Mouse (Mus musculus) MEL (cell line): ENCODE results near the gene Rnf141. TPM values are rescaled to one million over a fixed set of nuclear protein-coding genes. Genes with fewer than 3 reads are reported as not detected.

Experiments
- DNase-seq: peaks from one replicate; pipeline ENCODE4 v3.0.0; 2011; ENCODE audit warnings: low read depth, low spot score
- H3K27ac ChIP-seq: 2 replicates; pipeline ENCODE4 v1.5.1; 2012; ENCODE audit warnings: low read depth, mild to moderate bottlenecking, control low read depth, low read length, moderate library complexity; ENCODE audit not compliant: control insufficient read depth
- H3K27me3 ChIP-seq, 2 experiments: fragments of 150-350 bp in 1 of 2; sonication (generic) in 1 of 2; 2 replicates each; pipeline ENCODE4 v1.6.1; 2012; ENCODE audit warnings: low read length in 2 of 2, mild to moderate bottlenecking in 2 of 2, improper control_type of control experiment in 1 of 2, moderate library complexity in 1 of 2; ENCODE audit not compliant: insufficient read depth in 2 of 2, control insufficient read depth in 1 of 2
- H3K36me3 ChIP-seq, 2 experiments: 2 replicates each; pipeline ENCODE4 v1.6.1; 2012 to 2014; ENCODE audit warnings: low read length in 2 of 2, improper control_type of control experiment in 1 of 2, inconsistent platforms in 1 of 2, mild to moderate bottlenecking in 1 of 2; ENCODE audit not compliant: insufficient read depth in 2 of 2, control insufficient read depth in 1 of 2
- H3K4me1 ChIP-seq, 2 experiments: fragments of 150-350 bp in 1 of 2; sonication (generic) in 1 of 2; 2 replicates each; pipeline ENCODE4 v1.6.1; 2012; ENCODE audit warnings: low read length in 2 of 2, improper control_type of control experiment in 1 of 2, mild to moderate bottlenecking in 1 of 2; ENCODE audit not compliant: insufficient read depth in 2 of 2, control insufficient read depth in 1 of 2
- H3K4me3 ChIP-seq, 2 experiments: fragments of 150-350 bp in 1 of 2; sonication (generic) in 1 of 2; 2 replicates each; pipeline ENCODE4 v1.5.1; 2012; ENCODE audit warnings: low read depth in 2 of 2, low read length in 2 of 2, mild to moderate bottlenecking in 2 of 2, moderate library complexity in 2 of 2, control low read depth in 1 of 2, improper control_type of control experiment in 1 of 2; ENCODE audit not compliant: control insufficient read depth in 1 of 2, insufficient read depth in 1 of 2
- H3K79me2 ChIP-seq: 2 replicates; pipeline ENCODE4 v1.6.1; 2012; ENCODE audit warnings: mild to moderate bottlenecking, low read length, moderate library complexity; ENCODE audit not compliant: control insufficient read depth, poor library complexity, insufficient read depth
- H3K9ac ChIP-seq: 2 replicates; pipeline ENCODE4 v1.6.1; 2012; ENCODE audit warnings: low read depth, mild to moderate bottlenecking, control low read depth, low read length, moderate library complexity; ENCODE audit not compliant: control insufficient read depth, poor library complexity, severe bottlenecking
- H3K9me3 ChIP-seq: fragments of 150-350 bp; sonication (generic); replicated peaks from 2 replicates; pipeline ENCODE4 v1.6.1; 2012; ENCODE audit warnings: mild to moderate bottlenecking, low read length, improper control_type of control experiment, moderate library complexity; ENCODE audit not compliant: insufficient read depth
- CHD2 ChIP-seq: IDR thresholded peaks from 2 replicates; pipeline ENCODE4 v1.6.1; 2011; ENCODE audit warnings: low read length, improper control_type of control experiment
- E2F4 ChIP-seq: IDR thresholded peaks from 2 replicates; pipeline ENCODE4 v1.6.1; 2011; ENCODE audit warnings: low read depth, low read length, improper control_type of control experiment, borderline replicate concordance
- ELF1 ChIP-seq: IDR thresholded peaks from 2 replicates; pipeline ENCODE4 v1.6.1; 2014; ENCODE audit warnings: low read depth, mild to moderate bottlenecking, inconsistent platforms, low read length, improper control_type of control experiment, moderate library complexity
- EP300 ChIP-seq, 2 experiments: IDR thresholded peaks; 2 replicates each; pipeline ENCODE4 v1.6.1; 2011; ENCODE audit warnings: improper control_type of control experiment in 2 of 2, low read length in 2 of 2, low read depth in 1 of 2, mild to moderate bottlenecking in 1 of 2
- ETS1 ChIP-seq: IDR thresholded peaks from 2 replicates; pipeline ENCODE4 v1.6.1; 2012; ENCODE audit warnings: low read depth, mild to moderate bottlenecking, inconsistent platforms, low read length, improper control_type of control experiment, moderate library complexity
- JUND ChIP-seq: IDR thresholded peaks from 2 replicates; pipeline ENCODE4 v1.6.1; 2011; ENCODE audit warnings: low read depth, mild to moderate bottlenecking, improper control_type of control experiment, low read length
- KAT2A ChIP-seq: conservative IDR thresholded peaks from 2 replicates; pipeline ENCODE4 v1.6.1; 2012; ENCODE audit warnings: low read depth, low read length, improper control_type of control experiment, inconsistent platforms
- MAFK ChIP-seq: IDR thresholded peaks from 2 replicates; pipeline ENCODE4 v1.6.1; 2011; ENCODE audit warnings: low read depth, mild to moderate bottlenecking, low read length, improper control_type of control experiment, borderline replicate concordance
- MAZ ChIP-seq: IDR thresholded peaks from 2 replicates; pipeline ENCODE4 v1.6.1; 2012; ENCODE audit warnings: low read depth, mild to moderate bottlenecking, inconsistent platforms, low read length, improper control_type of control experiment
- MEF2A ChIP-seq: IDR thresholded peaks from 2 replicates; pipeline ENCODE4 v1.6.1; 2014; ENCODE audit warnings: low read depth, mild to moderate bottlenecking, inconsistent platforms, low read length, improper control_type of control experiment; ENCODE audit not compliant: poor library complexity, insufficient replicate concordance, severe bottlenecking; ENCODE audit errors: extremely low read depth
- MXI1 ChIP-seq: IDR thresholded peaks from 2 replicates; pipeline ENCODE4 v1.6.1; 2011; ENCODE audit warnings: mild to moderate bottlenecking, low read depth, low read length, improper control_type of control experiment
- MYB ChIP-seq: IDR thresholded peaks from 2 replicates; pipeline ENCODE4 v1.6.1; 2011; ENCODE audit warnings: mild to moderate bottlenecking, low read depth, low read length, improper control_type of control experiment
- NELFE ChIP-seq: IDR thresholded peaks from 2 replicates; pipeline ENCODE4 v1.6.1; 2011; ENCODE audit warnings: low read depth, low read length, improper control_type of control experiment
- RCOR1 ChIP-seq: IDR thresholded peaks from 2 replicates; pipeline ENCODE4 v1.6.1; 2012; ENCODE audit warnings: low read depth, mild to moderate bottlenecking, inconsistent platforms, low read length, improper control_type of control experiment
- SIN3A ChIP-seq: IDR thresholded peaks from 2 replicates; pipeline ENCODE4 v1.6.1; 2012; ENCODE audit warnings: low read length, improper control_type of control experiment, inconsistent platforms
- SMC3 ChIP-seq: IDR thresholded peaks from 2 replicates; pipeline ENCODE4 v1.6.1; 2011; ENCODE audit warnings: low read depth, low read length, improper control_type of control experiment
- TAL1 ChIP-seq: IDR thresholded peaks from 2 replicates; pipeline ENCODE4 v1.6.1; 2012; ENCODE audit warnings: mild to moderate bottlenecking, inconsistent platforms, low read length, moderate library complexity, mixed read lengths
- TBP ChIP-seq: IDR thresholded peaks from 2 replicates; pipeline ENCODE4 v1.8.0; 2011; ENCODE audit warnings: low read depth, low read length, improper control_type of control experiment
- TCF12 ChIP-seq: IDR thresholded peaks from 2 replicates; pipeline ENCODE4 v1.6.1; 2014; ENCODE audit warnings: low read depth, mild to moderate bottlenecking, inconsistent platforms, low read length, improper control_type of control experiment, moderate library complexity
- USF2 ChIP-seq, 2 experiments: IDR thresholded peaks; 2 replicates each; pipeline ENCODE4 v1.6.1; 2011 to 2012; ENCODE audit warnings: improper control_type of control experiment in 2 of 2, low read length in 2 of 2, borderline replicate concordance in 1 of 2, inconsistent platforms in 1 of 2, low read depth in 1 of 2, mild to moderate bottlenecking in 1 of 2; ENCODE audit not compliant: insufficient read depth in 1 of 2
- ZKSCAN1 ChIP-seq: IDR thresholded peaks from 2 replicates; pipeline ENCODE4 v1.6.1; 2012; ENCODE audit warnings: low read depth, mild to moderate bottlenecking, inconsistent platforms, low read length, improper control_type of control experiment, moderate library complexity
- ZNF384 ChIP-seq: IDR thresholded peaks from 2 replicates; pipeline ENCODE4 v1.6.1; 2012; ENCODE audit warnings: low read depth, mild to moderate bottlenecking, inconsistent platforms, low read length, improper control_type of control experiment
- polyA plus RNA-seq, 2 experiments: library from polyadenylated mRNA; stranded (reverse) in 1 of 2; unstranded in 1 of 2; fragments of >175 nt in 1 of 2; fragments of >200 nt in 1 of 2; gene quantifications; 2 replicates each; pipeline versions ENCODE4 v1.2.1 to v1.2.4; 2012; ENCODE audit warnings: low replicate concordance in 2 of 2, low read depth in 1 of 2; ENCODE audit not compliant: insufficient read length in 2 of 2, insufficient read depth in 1 of 2, missing spikeins in 1 of 2
- total RNA-seq: library from RNA; depleted of rRNA; stranded (reverse); fragments of 300-350 nt; gene quantifications from 2 replicates; pipeline ENCODE4 v1.2.3, GENCODE M21; 2012

The Rnf141 gene
- total and polyA plus RNA-seq, 3 experiments: 18.8 to 19.7 TPM; not detected in 1

DNA sequence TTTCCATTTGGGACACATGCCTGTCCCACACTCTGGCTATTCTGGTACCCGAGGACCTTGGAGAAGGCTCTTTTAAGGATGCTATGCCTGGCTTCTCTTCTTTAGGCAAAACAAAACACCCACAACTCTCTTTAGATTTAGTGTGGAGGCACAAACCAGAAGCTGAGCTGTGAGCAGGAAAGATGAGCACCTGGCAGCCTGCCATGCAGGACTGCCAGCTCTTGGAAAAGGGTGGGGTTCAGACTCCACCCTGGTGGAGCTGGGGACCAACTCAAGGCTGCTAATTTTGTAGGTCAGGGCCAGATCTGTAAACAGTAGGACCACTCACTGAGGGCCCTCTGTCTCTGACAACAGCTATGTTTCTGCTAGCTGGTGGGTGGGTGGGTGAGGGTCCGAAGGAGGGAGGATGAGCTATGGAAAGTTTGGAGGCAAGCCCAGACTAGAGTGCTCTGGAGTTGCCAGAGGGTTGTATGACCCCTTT is 63.0 kb downstream of the Rnf141 start:
- Histone ChIP-seq H3K36me3 (peaks cover 0 to 49% of the 10 kb centered on the region in 2 experiments; a peak in 2 of 4 replicates), H3K9me3 (no peaks in the 10 kb centered on the region), H3K27ac (peak overlapping the region; percentile 19), H3K4me3 (no peak overlapping the region), H3K79me2 (no peaks in the 10 kb centered on the region), H3K9ac (no peak overlapping the region), H3K4me1 (peaks cover 19 to 44% of the 10 kb centered on the region in 2 experiments), H3K27me3 (no peaks in the 10 kb centered on the region)
- DNase-seq: peak; percentile 67
- TF ChIP-seq MYB (no peak), TBP (no peak), SIN3A (peak; percentile 29), NELFE (no peak), USF2 (IDR thresholded peaks at IDR 0.05; ENCODE audit: borderline replicate concordance in 1 of 2, insufficient read depth in 1 of 2, low read depth in 1 of 2, low read length in 2 of 2) (no peak), TCF12 (0 out of 2 replicates have a peak, but pooled peaks have one; percentile 14), RCOR1 (0 out of 2 replicates have a peak, but pooled peaks have one; percentile 39), MAZ (no peak), SMC3 (no peak), E2F4 (no peak), MEF2A (no peak), ZKSCAN1 (no peak), MXI1 (no peak; the same call in 1 of the 2 replicates), TAL1 (no peak), MAFK (no peak), ZNF384 (no peak), KAT2A (no peak), ETS1 (peak; percentile 62), CHD2 (no peak), EP300 (IDR thresholded peaks at IDR 0.05; ENCODE audit: low read depth in 1 of 2, low read length in 2 of 2) (peak; percentile 26 to 30; a peak in 2 of 4 replicates), JUND (no peak), ELF1 (no peak)
